ENCODE assay signal across 9 mouse cellular contexts in genomic region chr3:35149251-35149691, GRCm38 (mm10).
A peak's percentile ranks its signal among the peaks of the same experiment; 100 is the strongest.
DNase-seq lines count a peak whose midpoint lies in the region; ATAC-seq lines count a peak whose summit lies in the region.
"Had no signal": no experiment of that assay in that cellular context is flagged by ENCODE, and none has a peak within 500 bp of the region (broad histone marks: within the 10 kb centered on the region; RNA-seq: fewer than 3 reads in every experiment).

No protein-coding gene starts in this region.

- H3K36me3 ChIP-seq in midbrain, embryonic 14.5 days (ENCODE audit: control insufficient read depth, insufficient read depth, low read length) = no peaks in the 10 kb centered on the region
- H3K36me3 ChIP-seq: embryonic facial prominence, embryonic 13.5 days had no signal

- H3K4me2 ChIP-seq in midbrain, embryonic 14.5 days (ENCODE audit: low read length) = no peak overlapping the region
- H3K4me2 ChIP-seq: embryonic facial prominence, embryonic 13.5 days had no signal

- no peaks in the 10 kb centered on the region for H3K27me3 ChIP-seq in midbrain, embryonic 14.5 days (ENCODE audit: control insufficient read depth, insufficient read depth, low read length)
- H3K27me3 ChIP-seq: embryonic facial prominence, embryonic 13.5 days had no signal

- H3K27ac ChIP-seq in midbrain, embryonic 14.5 days (replicated peaks; ENCODE audit: low read depth, low read length) = peak overlapping the region; percentile 2; the same call in 1 of the 2 replicates
- H3K27ac ChIP-seq: embryonic facial prominence, embryonic 13.5 days had no signal

- WGBS in midbrain, embryonic 14.5 days = 29% methylated on average over 12 of the region's 12 CpGs

- H3K9me3 ChIP-seq in midbrain, embryonic 14.5 days (ENCODE audit: control insufficient read depth, low read length) = no peaks in the 10 kb centered on the region
- H3K9me3 ChIP-seq: embryonic facial prominence, embryonic 13.5 days had no signal

- no peak overlapping the region for H3K4me3 ChIP-seq in midbrain, embryonic 14.5 days (replicated peaks; ENCODE audit: low read depth, low read length)
- H3K4me3 ChIP-seq: embryonic facial prominence, embryonic 13.5 days had no signal

- H3K9ac ChIP-seq in midbrain, embryonic 14.5 days (replicated peaks; ENCODE audit: low read length) = no peak overlapping the region
- H3K9ac ChIP-seq: embryonic facial prominence, embryonic 13.5 days had no signal

- H3K4me1 ChIP-seq in midbrain, embryonic 14.5 days (ENCODE audit: control insufficient read depth, insufficient read depth, low read length) = peaks cover 11% of the 10 kb centered on the region
- H3K4me1 ChIP-seq: embryonic facial prominence, embryonic 13.5 days had no signal

- DNase-seq in cerebellum, postnatal 14 days = peak; percentile 40 to 69
- no peak for DNase-seq in cerebellum, adult 11-12 months
- peak; percentile 6 for DNase-seq in 3T3-L1 (ENCODE audit: low read depth, low spot score)
- DNase-seq in frontal cortex, postnatal 10 days (ENCODE audit: low spot score in 2 of 2) = peak; percentile 28 to 57
- peak; percentile 24 for DNase-seq in left cerebral cortex, adult 11 months (ENCODE audit: low spot score)
- DNase-seq in midbrain, embryonic 14.5 days = peak; percentile 79
- no peak for DNase-seq in thymus, postnatal 25 days

- ATAC-seq in midbrain, embryonic 14.5 days (ENCODE audit: low FRiP score, low TSS enrichment) = no peak
- ATAC-seq in megakaryocyte-erythroid progenitor cell, adult 5-6 weeks (replicated peaks; ENCODE audit: low FRiP score, low TSS enrichment, poor library complexity, severe bottlenecking) = no peak

Comparison
In these comparisons a context has a peak if more than half of its experiments do, and no peak if none do; other contexts are left out.
1. DNase-seq: peak in cerebellum, postnatal 14 days (2 of 2), 3T3-L1 (single experiment), frontal cortex, postnatal 10 days (2 of 2), left cerebral cortex, adult 11 months (single experiment) and midbrain, embryonic 14.5 days (single experiment); none in cerebellum, adult 11-12 months (single experiment) and thymus, postnatal 25 days (single experiment).